Mouse (Mus musculus) hindbrain, embryonic 15.5 days (tissue): ENCODE data around the gene Pigv. TPM values are rescaled to one million over a fixed set of nuclear protein-coding genes. Genes with fewer than 3 reads are reported as not detected.

Experiments used
- ATAC-seq: fragments of 200-750 bp; cut with Nextera tagmentation; 2 replicates; pipeline ENCODE4 v1.8.0; 2017; ENCODE audit warnings: low read depth, moderate number of reproducible peaks, moderate TSS enrichment; ENCODE audit not compliant: low FRiP score
- H3K27ac ChIP-seq: fragments of 300-500 bp; sonication (generic); replicated peaks from 2 replicates; pipeline ENCODE4 v1.5.1; 2015; ENCODE audit warnings: mild to moderate bottlenecking, inconsistent platforms
- H3K27me3 ChIP-seq: fragments of 300-500 bp; sonication (generic); 2 replicates; pipeline ENCODE4 v1.6.1; 2015; ENCODE audit warnings: control low read depth, inconsistent platforms
- H3K36me3 ChIP-seq: fragments of 300-500 bp; sonication (generic); 2 replicates; pipeline ENCODE4 v1.6.1; 2015; ENCODE audit warnings: control low read depth, inconsistent platforms
- H3K4me1 ChIP-seq: fragments of 300-500 bp; sonication (generic); replicated peaks from 2 replicates; pipeline ENCODE4 v1.6.1; 2015; ENCODE audit warnings: control low read depth, inconsistent platforms
- H3K4me2 ChIP-seq: fragments of 300-500 bp; sonication (generic); 2 replicates; pipeline ENCODE4 v1.6.1; 2015; ENCODE audit warnings: moderate library complexity, mild to moderate bottlenecking, inconsistent platforms
- H3K4me3 ChIP-seq: fragments of 300-500 bp; sonication (generic); 2 replicates; pipeline ENCODE4 v1.5.1; 2015; ENCODE audit warnings: mild to moderate bottlenecking, inconsistent platforms
- H3K9ac ChIP-seq: fragments of 300-500 bp; sonication (generic); 2 replicates; pipeline ENCODE4 v1.6.1; 2015; ENCODE audit warnings: inconsistent platforms
- H3K9me3 ChIP-seq: fragments of 300-500 bp; sonication (generic); 2 replicates; pipeline ENCODE4 v1.6.1; 2016; ENCODE audit warnings: control low read depth, inconsistent platforms
- WGBS: fragments of 180-500 bp; shearing (Covaris S2); methylation state at CpG from one replicate; pipeline ENCODE4 v1.1.7; 2015; 5-methylcytosine and 5-hydroxymethylcytosine counted together
- polyA plus RNA-seq: library from polyadenylated mRNA; unstranded; fragments of >200 nt; fragmentation: Nextera tagmentation; extraction: Ambion mirVana; gene quantifications from 2 replicates; pipeline ENCODE4 v1.2.1, GENCODE M21; 2015

Gene Pigv
- polyA plus RNA-seq, 1 experiment from 2014 or later, result 14.2 TPM

DNA sequence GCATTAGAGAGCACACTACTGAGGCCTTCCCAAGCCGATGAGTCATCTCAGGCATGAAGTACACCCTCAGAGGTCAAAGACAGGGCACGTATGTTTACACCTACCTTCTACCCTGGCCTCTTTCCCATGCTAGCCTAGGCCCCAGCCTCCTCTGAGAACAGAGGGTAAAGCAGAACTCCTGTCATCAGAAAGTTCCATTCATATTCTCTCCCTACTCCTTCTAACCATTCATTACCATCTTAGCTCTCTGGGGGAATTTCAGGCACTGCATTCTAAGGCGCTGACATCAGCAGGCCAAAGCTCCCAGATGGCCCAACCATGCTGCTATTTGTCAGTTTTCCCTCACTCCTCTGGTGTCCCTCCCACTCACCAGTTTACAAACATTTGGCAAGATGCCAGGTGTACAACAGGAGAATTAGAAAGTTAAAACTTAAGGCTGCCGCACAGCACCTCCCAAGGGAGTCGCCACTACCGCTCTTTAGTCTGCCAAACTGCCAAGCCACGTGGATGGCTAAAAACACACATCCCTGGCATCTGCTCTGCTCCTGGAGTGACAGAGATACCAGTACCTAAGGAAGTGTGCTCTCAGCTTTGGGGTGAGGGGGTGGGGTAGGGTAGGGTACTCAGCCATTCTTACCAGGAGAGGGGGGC is 16.1 kb upstream of the Pigv start:
- H3K4me2 ChIP-seq, result no peak overlapping the region
- H3K9ac ChIP-seq, result no peak overlapping the region
- H3K4me1 ChIP-seq, result peaks cover 7% of the 10 kb centered on the region; the same call in 1 of the 2 replicates
- ATAC-seq, result no peak
- H3K9me3 ChIP-seq, result no peaks in the 10 kb centered on the region
- H3K4me3 ChIP-seq, result no peak overlapping the region
- 64% methylated on average over 7 of the region's 7 CpGs for WGBS
- H3K27me3 ChIP-seq, result no peaks in the 10 kb centered on the region
- no peak overlapping the region for H3K27ac ChIP-seq
- H3K36me3 ChIP-seq, result peaks cover 99% of the 10 kb centered on the region

DNA sequence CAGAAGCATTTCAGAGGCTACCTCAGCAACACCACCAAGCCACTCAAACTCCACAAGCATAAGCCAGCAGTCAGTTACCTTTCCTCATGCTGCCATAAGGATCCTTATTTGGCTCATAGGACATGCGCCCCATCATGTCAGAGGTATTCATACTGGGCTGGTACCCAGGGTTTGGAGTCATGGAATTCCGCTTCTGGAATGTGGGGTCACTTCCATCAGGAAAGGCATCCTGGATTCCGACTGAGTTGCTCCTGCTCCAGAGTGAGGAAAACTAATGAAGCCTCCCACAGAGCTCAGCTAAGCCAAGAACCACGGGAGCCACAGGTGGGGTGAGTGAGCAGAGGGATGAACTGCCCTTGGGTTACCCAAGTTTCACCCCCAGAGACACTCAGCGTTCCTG is 14.7 kb upstream of the Pigv start:
- Histone ChIP-seq H3K4me2 (no peak overlapping the region), H3K9ac (no peak overlapping the region), H3K4me3 (no peak overlapping the region), H3K36me3 (peaks cover 99% of the 10 kb centered on the region), H3K27me3 (no peaks in the 10 kb centered on the region), H3K4me1 (peaks cover 7% of the 10 kb centered on the region; the same call in 1 of the 2 replicates), H3K9me3 (no peaks in the 10 kb centered on the region), H3K27ac (no peak overlapping the region)
- ATAC-seq, result no peak
- 85% methylated on average over 5 of the region's 5 CpGs for WGBS

DNA sequence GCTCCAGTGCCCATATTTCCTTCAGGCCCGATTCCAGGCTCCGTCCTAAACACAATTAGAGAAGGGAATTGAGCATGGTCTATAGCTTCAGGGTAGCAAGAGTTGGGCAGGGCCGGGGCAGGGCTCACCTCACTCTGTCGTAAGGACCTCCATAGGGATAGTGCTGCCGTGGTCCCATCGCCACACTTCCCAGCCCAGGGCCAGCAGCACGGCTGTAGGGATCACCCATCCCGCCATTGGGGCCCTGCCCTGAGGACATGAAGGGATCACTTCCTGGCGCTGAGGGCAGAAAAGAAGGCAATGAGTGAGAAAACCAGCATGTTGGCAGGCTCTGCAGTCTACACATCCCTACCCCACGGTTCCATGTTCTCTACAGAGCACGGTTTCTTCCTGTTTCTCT is 14.1 kb upstream of the Pigv start:
- Histone ChIP-seq H3K4me1 (peaks cover 7% of the 10 kb centered on the region; the same call in 1 of the 2 replicates), H3K27ac (no peak overlapping the region), H3K4me2 (no peak overlapping the region), H3K36me3 (peaks cover 96% of the 10 kb centered on the region), H3K4me3 (no peak overlapping the region), H3K9ac (no peak overlapping the region), H3K27me3 (no peaks in the 10 kb centered on the region), H3K9me3 (no peaks in the 10 kb centered on the region)
- WGBS, result 94% methylated on average over 11 of the region's 11 CpGs
- no peak for ATAC-seq

DNA sequence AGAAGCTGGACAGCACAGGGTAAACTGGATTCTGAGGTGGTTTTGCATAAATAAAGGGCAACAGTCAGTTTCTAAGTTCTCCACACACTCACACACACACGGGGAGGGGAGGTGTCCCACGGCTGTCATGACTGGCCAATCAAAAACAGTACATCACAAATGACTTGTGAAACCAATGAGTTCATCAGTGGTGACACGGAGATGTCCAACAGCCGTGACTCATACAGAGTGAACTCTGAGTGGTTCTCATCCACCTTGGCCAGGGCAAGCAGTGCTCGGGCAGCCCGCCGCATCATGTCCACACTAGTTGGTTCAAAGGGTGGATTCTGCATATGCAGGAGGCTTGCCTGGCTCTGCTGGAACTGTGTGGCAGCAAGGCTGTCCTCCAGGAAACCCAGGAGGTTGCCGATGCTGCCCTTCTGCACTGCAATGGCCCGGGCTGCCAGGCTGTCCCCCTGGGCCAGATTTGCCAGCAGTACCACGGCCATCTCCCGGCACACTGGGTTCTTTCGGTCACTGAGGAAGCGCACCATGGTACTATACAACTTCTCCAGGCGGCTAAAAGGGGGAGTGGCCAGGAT is 7.8 kb upstream of the Pigv start:
- Histone ChIP-seq H3K9me3 (no peaks in the 10 kb centered on the region), H3K4me1 (peaks cover 17% of the 10 kb centered on the region; the same call in 1 of the 2 replicates), H3K27me3 (no peaks in the 10 kb centered on the region), H3K36me3 (peaks cover 62% of the 10 kb centered on the region), H3K9ac (no peak overlapping the region), H3K27ac (no peak overlapping the region), H3K4me2 (no peak overlapping the region), H3K4me3 (no peak overlapping the region)
- WGBS, result 84% methylated on average over 14 of the region's 14 CpGs
- ATAC-seq, result no peak

DNA sequence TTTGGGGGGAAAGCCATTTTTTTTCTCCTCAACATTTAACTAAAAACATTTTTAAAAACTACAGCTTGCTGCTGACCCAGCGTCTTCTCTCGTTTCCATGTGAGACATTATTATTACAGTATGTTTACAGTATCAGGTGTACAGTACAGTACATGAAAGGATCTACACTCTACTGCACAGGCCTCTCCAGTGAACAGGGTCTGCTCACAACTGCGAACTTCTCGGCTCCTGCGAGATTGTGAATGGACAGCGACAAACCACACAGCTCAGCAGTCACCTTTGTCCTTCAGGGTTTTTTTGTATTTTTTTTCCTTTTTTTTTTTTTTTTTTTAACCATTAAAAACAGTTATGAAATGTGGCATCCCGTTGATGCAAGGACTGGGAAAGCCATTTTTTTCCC is 7.2 kb upstream of the Pigv start:
- no peak for ATAC-seq
- H3K36me3 ChIP-seq, result peaks cover 55% of the 10 kb centered on the region
- no peaks in the 10 kb centered on the region for H3K27me3 ChIP-seq

DNA sequence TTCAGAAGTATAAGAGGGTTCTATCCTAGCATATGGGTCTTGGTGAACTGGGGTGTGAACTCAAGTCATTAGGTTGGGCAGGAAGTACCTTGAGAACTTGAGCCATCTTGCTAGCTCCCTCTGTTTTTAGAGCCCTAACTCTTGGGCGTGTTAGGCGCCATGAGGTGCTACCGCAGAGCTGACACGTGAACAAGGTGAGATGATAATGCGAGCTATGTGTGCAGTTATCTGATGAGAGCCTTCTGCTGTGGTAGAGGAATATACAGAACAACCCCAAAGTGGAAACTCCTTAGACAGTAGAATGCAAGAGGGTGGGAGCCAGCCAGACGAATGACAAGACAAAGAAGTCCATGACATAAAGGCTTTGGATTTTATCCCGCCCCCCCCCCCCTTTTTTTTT is 4.8 kb upstream of the Pigv start:
- ATAC-seq, result no peak
- Histone ChIP-seq H3K4me1 (peaks cover 37% of the 10 kb centered on the region), H3K27me3 (no peaks in the 10 kb centered on the region), H3K9ac (no peak overlapping the region), H3K9me3 (no peaks in the 10 kb centered on the region), H3K4me3 (no peak overlapping the region), H3K4me2 (no peak overlapping the region), H3K27ac (no peak overlapping the region), H3K36me3 (peaks cover 32% of the 10 kb centered on the region)
- 75% methylated on average over 7 of the region's 7 CpGs for WGBS

More for the DNA sequence above, 7.2 kb upstream of the Pigv start:
- Histone ChIP-seq H3K4me2 (no peak overlapping the region), H3K4me1 (peaks cover 18% of the 10 kb centered on the region), H3K27ac (no peak overlapping the region), H3K9ac (no peak overlapping the region), H3K9me3 (no peaks in the 10 kb centered on the region), H3K4me3 (no peak overlapping the region)
- WGBS, result 90% methylated on average over 7 of the region's 7 CpGs

DNA sequence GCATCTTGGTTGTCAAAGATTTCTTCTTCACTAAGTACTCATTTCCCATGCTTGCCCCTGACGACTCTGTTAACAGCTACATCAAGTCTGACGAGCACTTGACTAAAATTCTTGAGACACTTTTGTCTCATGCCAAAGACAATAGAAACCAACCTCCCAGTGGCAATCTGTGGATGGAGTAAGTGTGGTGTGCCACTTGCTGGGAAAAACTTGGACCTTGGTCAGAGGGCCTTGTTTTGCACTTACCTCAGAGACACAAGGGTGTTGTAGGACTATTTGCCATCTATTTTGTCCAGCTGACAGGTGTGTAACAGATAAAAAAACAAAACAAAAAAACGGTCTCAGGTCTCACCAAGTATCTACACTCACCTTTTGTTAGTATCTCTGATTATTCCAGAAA is 3.7 kb upstream of the Pigv start:
- H3K4me3 ChIP-seq, result no peak overlapping the region
- H3K9me3 ChIP-seq, result no peaks in the 10 kb centered on the region
- H3K36me3 ChIP-seq, result peaks cover 23% of the 10 kb centered on the region
- H3K27ac ChIP-seq, result peak overlapping the region; percentile 71
- no peak overlapping the region for H3K4me2 ChIP-seq
- no peaks in the 10 kb centered on the region for H3K27me3 ChIP-seq
- 22% methylated on average over 3 of the region's 3 CpGs for WGBS
- H3K9ac ChIP-seq, result no peak overlapping the region
- H3K4me1 ChIP-seq, result peaks cover 44% of the 10 kb centered on the region
- ATAC-seq, result no peak

DNA sequence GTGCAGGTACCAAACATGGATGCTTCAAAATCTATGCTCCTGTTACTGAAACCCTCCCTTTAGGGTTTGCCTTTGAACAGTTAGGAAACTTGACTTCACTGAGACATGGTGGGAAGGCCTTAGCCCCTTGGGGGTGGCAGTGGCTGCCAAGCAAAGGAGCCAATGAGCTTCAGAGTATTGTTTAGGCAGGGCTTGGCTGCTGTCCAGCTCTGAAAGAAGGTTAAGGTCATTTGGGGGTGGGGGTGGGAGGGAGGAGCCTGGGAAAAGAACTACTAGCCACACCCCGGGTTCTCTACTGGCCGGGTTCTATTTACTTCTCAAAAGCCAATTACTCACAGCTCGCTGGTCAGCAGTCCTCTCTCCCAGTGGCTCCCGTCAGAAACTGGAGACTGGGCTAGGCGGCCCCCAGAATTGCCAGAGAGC is 3.2 kb upstream of the Pigv start:
- Histone ChIP-seq H3K9me3 (no peaks in the 10 kb centered on the region), H3K27ac (peak overlapping the region; percentile 71), H3K4me3 (no peak overlapping the region), H3K36me3 (peaks cover 18% of the 10 kb centered on the region), H3K9ac (no peak overlapping the region), H3K4me1 (peaks cover 49% of the 10 kb centered on the region), H3K4me2 (no peak overlapping the region), H3K27me3 (no peaks in the 10 kb centered on the region)
- 3% methylated on average over 5 of the region's 5 CpGs for WGBS
- peak; percentile 40; the same call in 1 of the 2 replicates for ATAC-seq

DNA sequence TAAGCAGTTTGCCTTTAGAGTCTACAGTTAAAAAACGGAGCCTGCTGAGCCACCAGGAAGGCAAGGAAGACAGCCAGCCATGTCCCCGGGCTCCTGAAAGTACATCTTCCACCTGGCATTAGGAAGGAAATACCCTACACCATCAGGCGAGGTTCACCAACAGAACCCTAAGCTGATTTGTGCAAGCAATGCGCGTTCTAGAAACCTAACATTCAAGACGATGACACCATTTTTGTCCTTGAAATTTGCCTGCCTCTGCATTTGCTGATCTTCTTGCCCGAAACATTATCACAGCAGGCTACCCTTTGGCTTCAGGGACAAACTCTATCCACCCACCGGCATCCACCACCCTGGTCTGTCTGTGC is 1.9 kb upstream of the Pigv start:
- H3K27me3 ChIP-seq, result no peaks in the 10 kb centered on the region
- H3K4me1 ChIP-seq, result peaks cover 60% of the 10 kb centered on the region
- peaks cover 5% of the 10 kb centered on the region for H3K36me3 ChIP-seq
- no peak overlapping the region for H3K4me3 ChIP-seq
- no peak overlapping the region for H3K9ac ChIP-seq
- H3K9me3 ChIP-seq, result no peaks in the 10 kb centered on the region
- 69% methylated on average over 8 of the region's 8 CpGs for WGBS
- peak overlapping the region; percentile 72 for H3K4me2 ChIP-seq
- ATAC-seq, result no peak
- H3K27ac ChIP-seq, result peak overlapping the region; percentile 97

DNA sequence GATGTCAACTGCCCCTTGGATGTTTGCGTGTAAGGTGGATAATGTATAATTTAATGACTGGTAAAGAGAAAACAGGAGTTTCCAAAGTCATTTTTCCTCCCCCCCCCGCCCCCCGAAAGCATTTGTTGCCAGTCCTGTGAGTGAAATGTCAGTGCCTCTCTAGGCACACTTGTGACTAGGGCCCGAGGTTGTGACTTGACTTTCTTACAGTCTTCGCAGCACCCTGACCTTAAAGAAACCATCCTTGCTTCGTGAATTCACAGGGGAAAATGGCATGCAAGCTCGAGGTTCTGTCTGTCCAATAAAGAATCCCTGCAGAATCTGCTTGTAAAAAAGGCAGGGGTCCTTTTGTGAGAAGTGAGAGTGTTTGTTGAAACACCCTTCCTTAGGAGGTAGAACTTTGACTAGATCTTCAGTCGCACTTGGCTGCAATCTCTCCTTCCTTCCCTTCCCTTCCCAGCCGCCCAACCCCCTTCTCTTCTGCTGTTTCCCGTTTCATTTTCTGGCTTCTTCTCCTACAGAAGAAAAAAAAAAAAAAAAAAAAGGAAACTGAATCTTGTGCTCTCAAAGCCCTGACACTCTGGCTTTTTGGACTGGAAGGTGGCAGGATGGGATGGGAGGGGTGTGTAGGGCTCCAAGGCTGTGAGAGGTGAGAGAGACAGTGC is 1.4 kb upstream of the Pigv start:
- H3K4me3 ChIP-seq, result no peak overlapping the region
- H3K9ac ChIP-seq, result no peak overlapping the region
- no peak for ATAC-seq
- H3K9me3 ChIP-seq, result no peaks in the 10 kb centered on the region
- H3K4me1 ChIP-seq, result peaks cover 60% of the 10 kb centered on the region
- no peaks in the 10 kb centered on the region for H3K27me3 ChIP-seq
- H3K27ac ChIP-seq, result peak overlapping the region; percentile 97
- peak overlapping the region; percentile 72 for H3K4me2 ChIP-seq
- peaks cover 3% of the 10 kb centered on the region; the same call in 1 of the 2 replicates for H3K36me3 ChIP-seq
- WGBS, result 48% methylated on average over 10 of the region's 10 CpGs

DNA sequence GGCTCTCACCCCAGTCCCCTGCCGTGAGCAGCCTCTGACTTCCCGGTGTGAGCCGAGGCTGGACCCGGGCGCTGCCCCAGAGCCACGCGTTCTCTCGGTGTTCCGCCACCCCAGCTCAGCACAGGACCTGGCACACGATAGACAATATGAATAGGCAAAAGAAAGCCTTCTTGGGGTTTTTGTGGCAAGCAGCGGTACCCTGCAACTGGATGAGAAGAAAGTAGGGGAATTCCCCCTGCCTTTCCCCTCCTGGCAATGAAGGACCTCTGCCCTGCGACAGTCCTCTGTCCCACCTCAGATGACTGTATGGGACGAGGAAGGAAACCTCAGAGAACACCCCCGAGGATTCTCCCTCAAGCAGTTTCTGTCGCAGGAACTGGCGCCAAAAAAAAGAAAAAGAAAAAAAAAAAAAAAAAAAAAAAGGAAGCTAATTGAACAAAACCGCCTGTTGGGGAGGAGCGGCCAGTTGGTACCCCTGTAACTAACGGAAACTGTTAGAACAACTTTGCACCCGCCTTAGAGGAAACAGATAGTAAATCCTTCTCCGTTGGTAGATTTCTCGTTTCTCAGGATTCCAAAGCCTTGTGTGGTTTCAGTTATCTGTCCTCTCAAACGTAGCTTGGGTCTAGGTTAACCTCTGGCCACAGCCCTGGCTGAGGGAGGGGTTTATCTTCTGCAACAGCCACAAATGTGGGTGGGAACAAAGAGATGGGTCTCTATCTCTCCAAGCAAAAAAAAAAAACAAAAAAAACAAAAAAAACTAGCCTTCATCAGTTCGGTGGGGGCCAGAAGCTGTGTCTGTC is 599 bp upstream of the Pigv start:
- peak overlapping the region; percentile 68 for H3K4me3 ChIP-seq
- peak overlapping the region; percentile 78 for H3K9ac ChIP-seq
- H3K27me3 ChIP-seq, result no peaks in the 10 kb centered on the region
- WGBS, result 2% methylated on average over 24 of the region's 24 CpGs
- peak overlapping the region; percentile 97 for H3K27ac ChIP-seq
- ATAC-seq, result no peak
- H3K4me2 ChIP-seq, result peak overlapping the region; percentile 72
- no peaks in the 10 kb centered on the region for H3K9me3 ChIP-seq
- peaks cover 65% of the 10 kb centered on the region for H3K4me1 ChIP-seq
- H3K36me3 ChIP-seq, result no peaks in the 10 kb centered on the region
